Mouse (Mus musculus) large intestine, adult 2 months (tissue): ENCODE results near the gene Zfhx3. TPM values are rescaled to one million over a fixed set of nuclear protein-coding genes. Genes with fewer than 3 reads are reported as not detected.

Source experiments
- DNase-seq: peaks from one replicate; pipeline ENCODE4 v3.0.0-alpha.2; 2012; ENCODE audit warnings: low read depth, low spot score
- WGBS: fragments of 180-500 bp; shearing (Covaris S2); methylation state at CpG from one replicate; pipeline ENCODE4 v1.1.7; 2018; 5-methylcytosine and 5-hydroxymethylcytosine counted together
- polyA plus RNA-seq: library from polyadenylated mRNA; depleted of rRNA; stranded (reverse); fragments of >200 nt; gene quantifications from 2 replicates; pipeline ENCODE4 v1.2.3, GENCODE M21; 2012

Gene Zfhx3
- polyA plus RNA-seq, 1 experiment = 0.95 TPM

DNA sequence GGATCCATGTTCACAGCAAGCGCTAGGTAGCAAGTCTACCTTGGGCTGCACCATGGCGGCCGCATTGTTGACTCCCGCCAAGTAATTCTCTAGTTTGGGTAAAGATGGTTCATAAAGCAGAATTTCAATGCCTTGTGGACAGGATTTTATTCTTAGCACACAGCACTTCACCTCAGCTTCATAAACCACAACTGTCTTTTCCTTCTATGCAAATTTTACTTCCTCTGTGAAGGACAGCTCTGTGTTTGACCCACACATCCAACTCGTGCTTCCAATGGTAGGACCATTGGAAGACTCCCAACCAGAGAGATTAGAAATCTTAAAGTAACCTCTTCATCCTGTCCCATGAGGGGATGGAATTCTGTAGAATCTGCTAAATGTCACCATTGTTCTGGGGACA lies 130.4 kb downstream of the Zfhx3 start:
- no peak for DNase-seq
- WGBS = 85% methylated on average over 5 of the region's 5 CpGs

DNA sequence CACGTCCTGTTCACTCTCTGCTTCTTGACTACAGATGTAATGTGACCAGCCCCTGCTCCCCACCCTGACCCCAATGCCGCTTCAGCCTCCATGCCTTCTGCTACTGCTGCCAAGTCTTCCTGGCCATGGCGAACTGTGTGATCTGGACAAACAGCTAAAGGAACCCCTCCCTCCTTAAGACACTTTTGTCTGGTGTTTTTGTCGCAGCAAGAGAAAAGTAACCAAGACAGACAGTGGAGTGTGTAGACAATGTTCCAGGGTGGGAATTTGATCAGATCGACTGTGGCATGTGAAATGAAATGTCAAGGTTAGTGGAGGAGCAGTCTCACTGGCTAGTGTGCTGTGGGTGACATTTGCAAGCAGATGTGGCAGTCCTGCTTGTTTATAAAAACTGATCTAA lies 132.7 kb downstream of the Zfhx3 start:
- no peak for DNase-seq
- 77% methylated on average over 5 of the region's 5 CpGs for WGBS

DNA sequence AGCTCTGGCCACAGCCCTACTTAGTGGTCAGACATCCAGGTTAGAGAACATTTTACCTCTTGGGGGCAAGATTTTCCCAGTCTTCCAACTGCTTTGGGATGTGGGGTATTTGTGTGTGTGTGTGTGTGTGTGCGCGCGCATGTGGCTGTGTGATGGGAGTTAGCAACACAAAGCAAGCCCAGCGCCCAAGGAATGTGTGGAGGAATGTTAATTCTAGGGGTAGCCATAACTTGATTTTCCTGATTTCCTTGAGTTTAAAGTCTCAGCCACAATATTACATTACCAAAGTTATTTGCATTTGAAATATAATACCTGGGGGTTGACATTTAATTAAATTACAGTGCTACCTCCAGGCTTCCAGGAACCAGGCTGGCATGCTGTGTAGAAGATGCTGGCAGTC lies 136.3 kb downstream of the Zfhx3 start:
- no peak for DNase-seq
- 90% methylated on average over 4 of the region's 4 CpGs for WGBS

DNA sequence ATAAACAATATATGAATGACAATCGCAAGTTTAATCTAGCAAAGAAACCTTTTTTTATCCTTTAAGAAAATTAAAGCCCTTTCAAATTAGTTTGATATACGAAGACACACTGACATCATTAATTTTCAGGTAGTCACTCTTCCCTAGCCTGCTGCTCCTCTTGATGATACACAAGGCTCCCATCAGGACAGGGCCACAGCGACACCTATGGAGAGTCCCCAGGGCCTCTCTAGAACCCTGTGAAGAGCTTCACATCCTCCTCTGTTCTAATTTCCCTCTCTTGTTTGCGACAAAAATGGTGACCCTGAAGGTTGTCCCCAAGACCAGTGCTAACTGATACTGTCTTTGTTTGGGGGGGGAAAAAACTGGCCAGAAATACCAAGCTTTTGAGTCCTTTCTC lies 144.5 kb downstream of the Zfhx3 start:
- 69% methylated on average over 4 of the region's 4 CpGs for WGBS

DNA sequence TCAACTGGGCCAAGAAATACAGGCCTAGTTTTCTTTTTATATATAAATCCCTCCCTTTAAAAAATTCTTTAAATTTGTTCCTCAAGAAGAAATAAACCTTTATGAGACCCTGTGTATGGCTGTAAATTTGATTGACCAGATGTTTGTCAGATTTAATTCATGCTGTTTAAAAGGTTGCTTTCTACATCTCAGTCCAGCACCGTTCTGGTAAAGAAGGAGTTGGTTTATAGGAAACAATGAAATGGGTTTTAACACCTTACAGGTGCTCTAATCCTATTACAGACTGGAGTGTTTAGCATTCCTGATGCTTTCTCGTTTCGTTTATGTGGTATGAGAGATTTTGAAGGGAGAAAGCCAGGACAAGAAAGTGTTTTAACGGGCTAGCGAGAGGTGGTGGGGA lies 147.2 kb downstream of the Zfhx3 start:
- WGBS = 62% methylated on average over 5 of the region's 5 CpGs
- DNase-seq = no peak

More for the DNA sequence above, 144.5 kb downstream of the Zfhx3 start:
- DNase-seq = no peak

DNA sequence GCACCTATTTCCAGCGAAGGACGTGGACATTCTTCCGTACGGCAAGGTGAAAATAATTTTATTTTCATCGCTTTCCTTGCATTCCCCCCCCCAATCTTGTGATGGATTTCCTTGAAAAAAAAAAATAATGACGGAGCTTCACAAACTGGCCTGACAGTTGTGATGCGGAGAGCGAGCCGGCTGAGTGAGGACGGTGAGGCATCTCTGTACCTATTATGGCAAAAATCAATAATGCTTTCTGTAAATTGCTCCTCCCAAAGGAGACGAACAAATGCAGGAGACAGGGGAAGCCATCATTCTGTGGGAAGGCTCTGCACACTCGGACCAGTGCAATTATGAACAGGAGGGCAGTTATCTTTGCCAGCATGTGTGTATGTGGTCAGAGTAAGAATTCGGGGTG lies 156.2 kb downstream of the Zfhx3 start:
- 85% methylated on average over 13 of the region's 13 CpGs for WGBS
- no peak for DNase-seq

DNA sequence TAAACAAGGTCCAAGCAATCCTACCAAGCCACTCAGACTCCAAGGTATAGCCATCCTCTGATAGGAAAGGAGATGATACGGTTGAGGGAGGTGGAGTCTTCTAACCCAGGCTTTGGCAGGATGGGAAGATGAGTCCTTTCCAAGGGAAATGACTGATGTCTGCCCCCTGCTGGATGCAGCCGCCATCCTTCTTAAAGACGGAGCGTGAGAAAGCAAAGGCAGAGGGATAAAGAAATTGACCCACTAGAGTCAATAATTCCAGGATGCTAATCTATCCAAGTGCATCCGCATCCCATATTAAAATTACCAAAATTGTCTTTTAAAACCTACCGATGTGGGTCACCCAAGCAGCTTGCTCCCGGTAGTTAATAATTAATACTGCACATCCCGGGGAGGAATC lies 158.7 kb downstream of the Zfhx3 start:
- 65% methylated on average over 8 of the region's 8 CpGs for WGBS
- no peak for DNase-seq

DNA sequence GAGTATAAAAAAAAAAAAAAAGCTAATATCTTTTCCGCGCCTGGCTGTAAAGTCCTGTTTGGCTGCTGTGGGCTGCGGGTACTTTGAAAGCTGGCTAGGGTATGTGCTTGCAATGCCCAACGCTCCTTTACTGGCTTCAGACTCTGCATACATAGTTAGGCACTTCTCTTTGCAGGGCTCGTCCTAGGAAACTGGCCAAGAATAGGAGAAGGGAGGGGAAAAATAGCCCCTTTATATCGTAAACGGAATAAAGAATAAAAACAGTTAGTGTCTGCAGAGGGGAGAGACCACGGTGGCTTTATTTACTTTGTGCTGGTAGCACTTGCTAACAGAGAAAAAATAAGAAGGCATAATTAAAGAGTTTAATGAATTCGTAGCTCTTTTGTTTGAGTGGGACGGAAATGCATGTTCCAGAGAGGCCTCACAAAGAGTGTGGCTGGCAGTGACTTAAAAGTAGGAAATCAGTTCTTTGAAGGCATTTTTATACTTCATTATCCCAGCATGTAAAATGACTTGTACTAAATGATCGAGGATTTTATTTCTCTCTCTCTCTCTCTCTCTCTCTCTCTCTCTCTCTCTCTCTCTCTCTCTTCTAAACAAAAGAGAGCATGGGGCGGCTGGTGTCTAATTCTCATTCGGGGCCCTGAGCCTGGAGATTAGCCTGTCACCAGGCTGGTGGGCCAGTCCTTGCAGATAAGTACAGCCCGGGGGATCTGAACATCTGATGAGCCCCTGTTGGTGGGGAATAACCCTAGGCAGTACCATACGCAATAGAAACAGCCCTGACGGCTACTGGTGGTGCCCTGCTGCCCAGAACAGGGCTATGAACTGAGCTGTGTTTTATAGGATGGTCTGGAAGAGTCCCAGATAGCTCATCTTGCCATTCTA lies 159.8 kb downstream of the Zfhx3 start:
- 55% methylated on average over 16 of the region's 16 CpGs for WGBS

DNA sequence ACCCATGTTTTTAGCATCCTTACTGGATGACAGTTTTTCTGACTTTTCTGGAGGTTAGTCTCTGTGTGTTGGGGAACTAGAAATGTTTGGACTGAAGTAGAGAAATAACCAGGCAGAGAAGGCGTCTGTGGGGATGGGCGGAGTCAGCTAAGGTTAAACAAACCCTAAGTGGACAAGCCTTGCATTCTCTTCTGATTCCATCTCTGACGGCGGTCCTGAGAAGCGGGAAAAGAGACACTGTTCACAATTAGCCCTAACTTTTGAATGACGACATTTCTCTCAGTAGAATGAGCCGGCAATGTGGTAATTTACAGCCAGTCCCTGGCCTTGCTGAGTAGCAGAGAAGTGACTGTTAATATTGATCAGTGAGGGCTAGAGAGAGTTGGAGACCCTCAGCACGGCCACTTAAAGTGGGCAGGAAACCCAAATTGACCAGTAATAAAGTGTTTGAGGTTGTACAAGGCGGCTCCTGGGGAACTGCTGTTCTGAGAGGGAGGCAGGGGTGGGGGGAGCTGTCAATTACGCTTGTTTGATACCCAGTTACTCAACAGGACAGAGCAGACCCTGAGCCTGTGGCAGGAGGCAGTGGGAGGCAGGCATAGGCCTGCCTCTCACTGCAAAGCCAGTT lies 162.1 kb downstream of the Zfhx3 start:
- 15% methylated on average over 10 of the region's 10 CpGs for WGBS

More for the DNA sequence above, 159.8 kb downstream of the Zfhx3 start:
- no peak for DNase-seq

DNA sequence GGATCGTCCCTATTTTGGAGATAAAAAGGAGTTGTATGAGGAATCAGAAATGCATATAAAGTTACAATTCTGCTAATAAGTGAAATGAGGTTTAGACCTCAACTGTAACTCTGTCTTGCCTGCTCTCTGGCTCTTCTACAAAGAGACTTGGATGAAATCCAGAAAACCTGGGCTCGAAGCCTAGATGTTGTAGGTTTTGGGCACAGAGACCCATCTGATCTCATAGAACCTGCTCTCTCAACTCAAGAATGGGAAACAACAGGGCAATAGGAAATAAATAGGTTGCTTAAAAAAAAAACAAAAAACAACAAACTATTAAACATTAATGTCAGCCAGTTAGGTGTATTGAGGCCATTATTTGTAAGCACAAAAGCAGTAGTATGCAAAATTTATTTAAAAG lies 182.6 kb downstream of the Zfhx3 start:
- WGBS = 67% methylated on average over 2 of the region's 2 CpGs

More for the DNA sequence above, 162.1 kb downstream of the Zfhx3 start:
- no peak for DNase-seq

DNA sequence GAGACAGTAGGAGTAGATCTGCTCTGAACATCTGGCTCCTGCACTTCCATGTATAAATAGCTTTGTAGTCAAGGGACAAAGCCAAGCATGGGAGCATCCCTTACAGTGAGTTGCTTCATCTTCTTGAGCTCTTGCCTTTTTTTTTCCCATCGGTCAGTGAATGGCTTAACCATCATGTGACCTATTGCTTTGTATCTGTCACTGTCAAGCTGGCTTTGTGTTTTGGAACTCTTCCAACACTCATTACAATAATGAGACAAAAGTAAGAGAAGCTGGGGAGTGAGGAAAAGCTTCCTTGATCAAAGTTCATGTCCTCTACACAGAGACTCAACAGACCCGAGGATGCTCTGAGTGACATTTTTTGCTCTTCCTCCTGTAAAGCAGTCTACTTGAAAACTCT lies 183.0 kb downstream of the Zfhx3 start:
- no peak for DNase-seq
- WGBS = 67% methylated on average over 2 of the region's 2 CpGs

More for the DNA sequence above, 182.6 kb downstream of the Zfhx3 start:
- no peak for DNase-seq

DNA sequence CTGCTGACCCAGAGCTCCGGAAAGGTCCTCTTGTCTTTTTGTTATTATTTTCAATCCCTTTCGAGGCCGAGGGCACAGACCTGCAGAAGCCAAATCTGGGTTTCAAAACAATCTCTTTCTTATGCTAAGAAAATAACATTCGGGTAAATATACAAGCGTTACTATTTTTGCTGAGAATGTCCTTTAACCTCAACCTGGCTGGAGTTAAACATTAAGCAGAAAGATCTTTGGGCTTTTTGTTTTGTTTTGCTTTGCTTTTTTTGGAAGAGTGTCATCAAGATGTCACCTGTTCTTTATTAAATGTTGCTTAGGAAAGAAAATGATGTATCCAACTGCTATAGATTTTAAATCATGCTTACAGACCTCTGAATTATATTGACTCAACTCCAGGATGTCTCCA lies 204.1 kb downstream of the Zfhx3 start:
- 60% methylated on average over 5 of the region's 5 CpGs for WGBS
- no peak for DNase-seq

DNA sequence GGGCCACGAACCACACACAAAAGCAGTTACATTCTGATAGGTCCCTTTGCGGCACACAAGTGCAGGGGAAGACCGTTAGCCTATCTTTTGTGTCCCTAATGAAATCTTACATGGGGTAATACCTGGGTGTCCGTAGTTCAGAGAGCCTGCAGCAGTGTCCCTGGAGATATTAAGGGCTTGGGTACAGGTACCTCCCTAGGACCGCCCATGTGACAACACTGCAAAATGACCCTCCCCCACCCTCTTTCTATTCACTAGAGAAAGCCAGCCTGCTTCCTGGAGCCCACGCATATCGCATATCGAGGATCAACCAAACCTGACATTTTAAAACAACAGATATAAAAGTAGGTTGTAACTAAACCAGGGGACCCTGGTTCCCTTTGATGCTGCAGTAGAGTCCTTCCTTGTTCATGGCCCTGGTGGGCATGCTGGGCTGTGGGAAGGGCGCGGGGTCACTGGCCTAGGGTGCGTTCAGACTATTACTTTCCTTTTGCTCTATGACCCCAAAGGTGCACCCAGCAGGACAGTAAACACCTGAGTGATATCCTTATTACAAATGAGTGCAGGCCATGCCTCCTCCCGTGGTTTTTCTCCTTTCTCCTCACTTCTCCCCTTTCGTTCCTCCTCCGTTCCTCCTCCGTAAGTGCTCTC lies 206.3 kb downstream of the Zfhx3 start:
- 72% methylated on average over 15 of the region's 15 CpGs for WGBS
- DNase-seq = no peak

DNA sequence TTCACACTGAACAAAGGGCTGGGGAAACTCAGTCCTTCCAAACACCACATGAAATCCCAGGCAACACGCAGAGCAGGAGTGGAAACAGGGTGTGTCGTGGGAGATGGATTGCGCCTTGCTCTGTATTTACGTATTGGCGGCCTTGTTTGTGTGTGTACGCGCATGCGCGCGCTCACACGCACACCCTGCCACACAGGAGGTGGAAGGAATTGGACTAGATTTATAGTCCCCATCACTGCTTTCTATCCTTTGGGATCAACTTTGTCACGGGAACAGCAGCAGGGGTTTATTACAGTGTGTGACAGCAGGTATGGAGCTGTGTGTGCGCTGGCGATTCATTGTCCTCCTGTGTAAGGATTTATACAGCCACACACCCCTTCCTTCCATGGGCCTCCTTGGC lies 228.4 kb downstream of the Zfhx3 start:
- DNase-seq = no peak
- 80% methylated on average over 14 of the region's 14 CpGs for WGBS

DNA sequence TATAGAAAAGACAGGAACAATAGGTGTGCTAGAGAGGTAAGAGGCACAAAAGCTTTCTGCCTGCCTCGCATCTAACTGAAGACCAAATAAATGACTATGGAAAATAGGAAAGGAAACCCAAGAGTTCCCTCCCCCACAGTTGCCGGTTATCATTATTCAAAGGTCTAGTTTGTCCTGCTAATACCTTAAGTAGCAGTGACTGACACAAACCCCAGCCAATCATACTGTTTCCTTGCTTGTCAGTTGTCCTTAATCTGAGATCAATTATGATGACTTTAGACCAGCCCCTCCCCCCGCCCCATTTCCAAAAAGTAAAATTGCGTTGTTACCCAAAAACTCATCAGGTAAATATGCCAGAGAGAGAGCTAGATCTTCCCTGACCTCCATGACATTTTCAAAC lies 240.9 kb downstream of the Zfhx3 start:
- no peak for DNase-seq
- 86% methylated on average over 4 of the region's 4 CpGs for WGBS

DNA sequence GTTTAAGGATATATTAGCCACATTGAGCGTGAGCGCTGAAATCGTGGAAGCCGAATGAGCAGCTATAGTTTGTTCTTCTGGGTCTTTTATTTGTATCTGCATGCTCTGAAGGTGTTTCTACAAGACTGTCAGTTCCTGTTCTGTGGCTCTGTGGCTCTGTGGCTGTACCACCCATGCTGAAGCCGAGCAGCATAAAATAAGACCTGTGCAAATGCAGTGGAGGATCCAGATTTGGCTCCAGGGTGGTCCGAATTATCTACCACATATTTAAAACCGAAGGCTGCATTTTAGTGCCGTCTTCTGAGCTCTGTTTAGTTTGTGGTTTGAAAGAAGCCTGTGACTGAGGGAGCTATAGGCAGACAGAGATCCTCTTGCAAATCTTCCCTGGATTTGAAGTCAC lies 241.5 kb downstream of the Zfhx3 start:
- WGBS = 59% methylated on average over 8 of the region's 8 CpGs
- no peak for DNase-seq

DNA sequence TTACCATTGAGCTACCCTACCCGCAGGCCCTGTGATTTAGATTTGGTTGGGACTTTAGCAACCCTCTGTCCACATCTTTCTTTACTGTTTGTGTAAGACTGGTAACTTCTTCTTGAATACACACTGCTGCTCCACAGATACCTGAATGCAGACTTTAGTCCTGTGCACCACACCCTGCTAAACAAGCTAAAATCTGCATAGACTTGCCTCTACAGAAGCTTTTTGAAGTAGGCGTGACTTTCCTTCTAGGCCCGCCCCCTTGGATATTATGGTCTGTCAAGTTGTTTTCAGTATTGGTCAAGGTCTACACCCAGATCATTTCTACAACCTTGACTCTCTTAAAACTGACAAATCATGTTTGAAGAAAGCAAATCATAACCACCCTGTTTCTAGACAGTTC lies 243.8 kb downstream of the Zfhx3 start:
- 52% methylated on average over 3 of the region's 3 CpGs for WGBS
- no peak for DNase-seq

DNA sequence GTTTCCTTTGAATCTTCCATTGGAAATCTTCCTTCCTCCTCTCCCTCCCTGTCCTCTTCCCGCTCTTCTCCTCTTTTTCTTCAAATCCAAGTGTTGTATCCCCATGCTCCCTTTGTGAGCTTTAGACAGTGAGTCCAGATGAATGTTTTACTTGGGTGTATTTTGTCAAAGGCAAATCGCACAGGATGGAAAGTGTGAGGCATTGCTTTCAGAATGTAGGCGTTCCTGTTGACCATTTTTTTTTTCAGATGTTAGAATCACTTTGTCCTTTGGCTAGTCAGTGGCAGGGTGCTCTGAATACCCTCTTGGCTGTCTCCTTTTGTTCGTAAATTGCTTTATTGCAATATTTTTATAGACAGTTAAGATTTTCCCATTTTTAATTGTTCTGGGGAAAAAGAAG lies 245.6 kb downstream of the Zfhx3 start:
- no peak for DNase-seq
- 39% methylated on average over 4 of the region's 4 CpGs for WGBS

DNA sequence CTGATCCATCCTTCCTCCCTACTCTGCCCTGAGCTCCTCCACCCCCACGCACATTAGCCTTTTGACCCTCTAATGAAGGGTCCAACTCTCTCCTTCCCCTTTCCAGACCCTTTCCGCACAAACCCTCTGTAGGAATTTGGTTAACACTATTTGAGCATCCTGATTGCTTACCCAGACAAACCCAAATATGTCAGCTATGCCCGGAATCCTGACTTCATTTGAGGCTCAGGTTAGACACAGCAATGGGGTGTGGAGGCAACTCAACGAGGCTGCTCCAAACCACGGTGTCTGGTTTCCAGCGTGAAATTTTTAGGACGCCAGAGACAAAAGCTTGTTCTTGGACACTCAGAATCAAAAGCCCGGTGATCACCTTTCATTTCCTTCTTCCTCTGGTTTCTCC lies 252.1 kb downstream of the Zfhx3 start:
- 50% methylated on average over 8 of the region's 8 CpGs for WGBS

DNA sequence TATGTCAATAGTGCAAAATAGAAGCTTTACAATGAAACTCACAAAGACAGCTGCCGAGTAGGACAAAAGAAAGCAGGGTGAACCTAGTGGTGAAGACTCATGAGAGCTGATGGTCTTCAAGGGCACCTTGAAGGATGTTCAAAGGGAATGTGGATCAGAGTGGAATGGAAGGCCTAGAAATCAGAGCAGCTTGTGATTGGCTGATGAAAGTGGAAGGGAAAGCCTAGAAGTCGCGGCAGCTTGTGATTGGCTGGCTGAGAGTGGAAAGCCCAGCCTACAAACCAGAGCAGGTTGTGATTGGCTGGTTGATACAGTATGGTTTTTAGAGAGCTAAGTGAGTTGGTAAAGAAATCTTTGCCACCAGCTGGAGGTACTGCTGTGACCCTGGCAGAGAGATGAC lies 272.6 kb downstream of the Zfhx3 start:
- no peak for DNase-seq
- WGBS = 97% methylated on average over 3 of the region's 3 CpGs

More for the DNA sequence above, 252.1 kb downstream of the Zfhx3 start:
- no peak for DNase-seq
